Mouse (Mus musculus): ENCODE measurements around the gene Vps8. TPM values are rescaled to one million over a fixed set of nuclear protein-coding genes. Genes with fewer than 3 reads are reported as not detected.

The Vps8 gene
- polyA plus RNA-seq, 1 experiment from 2014 or later = 14.3 TPM

GRCm38 (mm10) chr16:21693981-21694462 lies 271.1 kb downstream of the Vps8 start:
- Histone ChIP-seq H3K9ac (peak overlapping the region; percentile 93), H3K36me3 (no peaks in the 10 kb centered on the region), H3K4me3 (peak overlapping the region; percentile 87), H3K4me2 (replicated peaks) (peak overlapping the region; percentile 83), H3K4me1 (peaks cover 26% of the 10 kb centered on the region), H3K9me3 (no peaks in the 10 kb centered on the region), H3K27me3 (peaks cover 8% of the 10 kb centered on the region; the same call in 1 of the 2 replicates), H3K27ac (peak overlapping the region; percentile 83)
- ATAC-seq (ENCODE audit: low FRiP score, low read depth) = peak; percentile 69; the same call in 1 of the 2 replicates
- 0% methylated on average over 45 of the region's 45 CpGs for WGBS

Other genes with a start within 250 kb of the Vps8 start
- 47.9 and 48.7 TPM in 2 replicates for gene Ephb3, start 218.4 kb upstream of the Vps8 start, polyA plus RNA-seq (2015; fragmentation: Nextera tagmentation; extraction: Ambion mirVana)